Mouse (Mus musculus) left cerebral cortex, postnatal 25 days (tissue): ENCODE data around the gene Lig3. TPM values are rescaled to one million over a fixed set of nuclear protein-coding genes. Genes with fewer than 3 reads are reported as not detected.

Experiments used
- total RNA-seq, 2 experiments: library from RNA; stranded (reverse); gene quantifications; 2 replicates each; pipeline ENCODE4 v1.2.3; 2021

Gene Lig3
- total RNA-seq, 2 experiments from 2014 or later: 23.1 to 26.4 TPM

Other genes with a start within 250 kb of the Lig3 start
- gene Cct6b, start 16.8 kb upstream of the Lig3 start, total RNA-seq: under 1 TPM in 1 of 2 experiments, not detected in 1; 0.25 TPM
- 10 to 100 TPM; 15.5 to 17.3 TPM for gene Zfp830, start 16.8 kb upstream of the Lig3 start, total RNA-seq
- gene Rffl, start 90.1 kb downstream of the Lig3 start, total RNA-seq: 1 to 10 TPM; 8.6 to 9.7 TPM
- gene Rad51d, start 109.5 kb downstream of the Lig3 start, total RNA-seq: 10 to 100 TPM; 14.1 to 16.6 TPM
- not detected for gene Fndc8, start 111.0 kb downstream of the Lig3 start, total RNA-seq
- gene Nle1, start 127.3 kb downstream of the Lig3 start, total RNA-seq: 10 to 100 TPM; 32.3 to 32.8 TPM
- gene Unc45b, start 129.4 kb downstream of the Lig3 start, total RNA-seq: 1 to 10 TPM; 1.8 to 3.1 TPM
- gene Slfn5, start 170.2 kb downstream of the Lig3 start, total RNA-seq: 1 to 10 TPM; 4.4 to 4.5 TPM
- under 1 TPM; 0.48 to 0.57 TPM for gene Slfn9, start 210.7 kb downstream of the Lig3 start, total RNA-seq
- gene Slfn8, start 239.7 kb downstream of the Lig3 start, total RNA-seq: under 1 TPM; 0.50 to 0.87 TPM